Mouse (Mus musculus): ENCODE results near the gene Nat8f2. TPM values are rescaled to one million over a fixed set of nuclear protein-coding genes. Genes with fewer than 3 reads are reported as not detected.
"Not testable (repeated sequence)": the region's sequence is repeated elsewhere in the genome, so short reads cannot be mapped to it uniquely, and the experiment has no call there.

Gene Nat8f2
- polyA plus RNA-seq, 1 experiment from 2014 or later, result not detected

DNA sequence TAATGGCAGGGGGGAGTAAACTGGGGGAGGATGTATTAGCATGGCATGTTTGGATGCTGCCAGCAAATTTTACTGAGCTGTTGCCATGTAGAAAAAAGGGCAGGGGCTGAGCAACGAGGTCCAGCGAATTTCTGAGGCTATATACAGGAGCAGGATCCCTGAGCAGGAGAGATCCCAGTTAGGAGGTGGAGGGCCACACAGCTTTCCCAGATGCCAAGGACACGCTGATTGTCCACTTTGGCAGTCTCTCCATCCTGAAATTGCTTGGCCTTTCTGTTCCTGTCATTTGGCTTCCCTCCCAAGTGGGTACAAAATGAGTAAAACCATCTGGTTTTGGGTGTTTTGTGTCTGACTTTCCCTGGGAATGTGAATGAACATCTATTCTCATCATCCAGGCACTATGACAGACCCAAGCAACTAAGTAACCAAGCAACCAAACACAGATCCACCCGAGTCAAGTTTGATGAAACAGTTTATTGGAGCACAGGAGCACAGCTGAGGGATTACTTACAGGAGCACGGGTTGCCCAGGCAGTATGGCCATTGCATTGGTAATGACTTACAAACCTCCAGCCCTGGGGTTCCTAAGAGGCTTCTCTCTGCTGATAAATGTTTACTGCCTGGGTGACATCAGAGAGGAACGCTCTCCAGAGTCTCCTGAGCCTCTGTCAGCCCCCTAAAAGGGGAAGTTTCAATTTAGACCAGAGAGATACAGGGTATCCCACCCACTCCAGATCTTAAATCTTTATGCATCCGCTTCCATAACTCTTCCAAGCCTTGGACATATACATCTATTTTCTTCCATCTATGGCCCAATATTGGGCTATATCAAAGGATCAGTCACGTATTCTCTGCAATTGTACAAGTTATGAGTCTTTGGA is 29.9 kb upstream of the Nat8f2 start:
- H3K36me3 ChIP-seq; ATAC-seq (replicated peaks; ENCODE audit: insufficient number of reproducible peaks, insufficient read depth, low FRiP score, low read depth); H3K9me3 ChIP-seq (replicated peaks); H3K4me3 ChIP-seq; H3K9ac ChIP-seq; H3K27me3 ChIP-seq; H3K4me1 ChIP-seq (replicated peaks); H3K27ac ChIP-seq; H3K4me2 ChIP-seq: not testable (repeated sequence)
- 64% methylated on average over 7 of the region's 8 CpGs for WGBS

DNA sequence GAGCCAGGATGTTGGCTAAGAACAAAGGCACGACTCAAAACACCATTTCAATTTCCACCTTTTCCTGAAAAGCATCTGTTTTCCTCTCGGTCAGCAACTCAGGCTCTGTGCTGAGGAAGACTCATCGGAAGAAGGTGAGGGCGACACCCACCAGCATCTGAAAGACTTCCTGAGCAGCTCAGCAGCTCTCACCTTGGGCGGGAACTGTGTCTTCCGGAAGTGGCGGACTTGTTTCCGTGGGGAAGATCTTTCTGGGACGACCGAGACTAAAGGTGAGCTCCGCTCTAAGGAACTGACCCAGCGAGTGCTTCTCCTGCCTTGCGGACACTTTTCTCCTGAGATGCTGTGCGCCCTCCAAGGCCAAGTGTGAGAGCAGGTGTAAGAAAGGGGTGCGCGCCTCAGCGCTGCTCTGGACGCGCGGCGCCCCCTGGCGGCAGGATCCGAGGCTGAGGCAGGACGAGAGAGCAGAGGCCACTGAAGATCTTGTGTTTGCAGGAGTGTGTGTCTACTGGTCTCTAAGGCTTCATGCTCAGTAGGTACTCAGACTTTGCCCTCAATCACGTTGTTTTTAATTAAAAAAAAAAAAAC is 26.2 kb upstream of the Nat8f2 start:
- not testable (repeated sequence) for H3K9me3 ChIP-seq (replicated peaks); H3K27me3 ChIP-seq; H3K4me1 ChIP-seq (replicated peaks); H3K27ac ChIP-seq; H3K4me2 ChIP-seq; H3K4me3 ChIP-seq; H3K36me3 ChIP-seq; H3K9ac ChIP-seq; ATAC-seq (replicated peaks; ENCODE audit: insufficient number of reproducible peaks, insufficient read depth, low FRiP score, low read depth)
- 69% methylated on average over 25 of the region's 25 CpGs for WGBS

DNA sequence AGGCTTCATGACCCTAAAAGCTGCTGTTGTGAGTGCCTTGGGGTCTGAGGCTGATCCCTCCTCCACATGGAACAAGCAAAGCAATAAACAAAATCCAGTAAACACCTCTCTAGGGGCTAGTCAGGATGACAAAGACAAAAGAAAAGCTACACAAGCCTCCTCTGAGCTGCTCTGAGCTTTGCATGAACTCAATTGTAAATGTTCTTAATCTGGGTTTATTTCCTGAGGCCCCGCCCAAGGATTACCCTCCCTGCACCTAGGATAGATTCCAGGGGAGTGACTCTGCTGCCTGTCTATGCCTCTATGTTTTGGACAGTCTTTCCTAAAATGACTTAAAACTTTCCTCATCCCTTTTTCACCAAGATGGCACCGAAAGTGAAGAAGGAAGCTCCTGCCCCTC is 20.0 kb upstream of the Nat8f2 start:
- no peak overlapping the region for H3K27ac ChIP-seq
- H3K4me1 ChIP-seq (replicated peaks), result no peaks in the 10 kb centered on the region
- H3K9ac ChIP-seq, result no peak overlapping the region
- H3K4me2 ChIP-seq, result no peak overlapping the region
- H3K27me3 ChIP-seq, result no peaks in the 10 kb centered on the region
- 86% methylated on average over 2 of the region's 2 CpGs for WGBS
- no peak for ATAC-seq (replicated peaks; ENCODE audit: insufficient number of reproducible peaks, insufficient read depth, low FRiP score, low read depth)
- no peaks in the 10 kb centered on the region for H3K36me3 ChIP-seq
- no peaks in the 10 kb centered on the region for H3K9me3 ChIP-seq (replicated peaks)
- H3K4me3 ChIP-seq, result no peak overlapping the region

DNA sequence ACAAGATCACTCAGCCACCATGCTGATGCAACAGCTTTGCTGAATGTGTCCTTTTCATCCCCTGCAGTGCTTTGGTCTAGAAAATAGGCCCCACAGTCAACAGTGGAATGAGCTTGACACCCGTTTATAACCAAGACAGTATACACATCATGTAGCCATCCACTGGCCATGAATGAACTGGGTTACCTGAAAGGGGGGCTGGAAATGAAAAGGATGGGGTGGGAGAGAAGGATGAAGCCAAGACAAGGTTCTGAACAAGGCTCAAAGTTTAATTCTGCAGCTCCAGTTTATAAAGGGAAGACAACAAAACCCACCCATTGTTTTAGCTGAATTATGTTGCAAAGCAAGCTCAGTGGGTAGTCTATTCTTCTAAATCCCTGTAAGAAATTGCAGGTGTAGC is 15.4 kb upstream of the Nat8f2 start:
- 84% methylated on average over 1 of the region's 1 CpGs for WGBS
- Histone ChIP-seq H3K4me1 (replicated peaks) (no peaks in the 10 kb centered on the region), H3K9ac (no peak overlapping the region), H3K4me2 (no peak overlapping the region), H3K9me3 (replicated peaks) (peaks cover 14% of the 10 kb centered on the region), H3K36me3 (no peaks in the 10 kb centered on the region), H3K27ac (no peak overlapping the region), H3K27me3 (no peaks in the 10 kb centered on the region), H3K4me3 (no peak overlapping the region)
- ATAC-seq (replicated peaks; ENCODE audit: insufficient number of reproducible peaks, insufficient read depth, low FRiP score, low read depth), result no peak

DNA sequence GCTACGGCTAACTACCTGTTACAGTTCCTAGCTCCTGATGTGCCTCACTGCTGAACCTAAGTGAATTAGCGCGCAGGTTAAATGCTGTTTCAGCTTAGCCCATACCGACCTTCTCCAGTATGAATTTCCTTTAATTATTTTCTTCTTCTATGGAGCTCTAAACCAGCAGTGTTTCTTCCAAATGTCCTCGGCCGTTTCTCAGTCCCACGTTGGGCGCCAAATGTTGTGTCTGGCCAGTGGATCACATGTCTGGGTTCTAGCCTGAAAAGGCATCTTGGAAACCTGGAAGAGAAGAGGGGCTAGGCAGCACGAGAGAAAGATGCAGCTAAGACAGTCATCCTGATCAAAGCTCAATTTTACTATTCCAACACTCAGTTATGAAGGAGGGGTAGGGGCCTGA is 14.3 kb upstream of the Nat8f2 start:
- H3K27ac ChIP-seq; H3K36me3 ChIP-seq; H3K4me3 ChIP-seq; ATAC-seq (replicated peaks; ENCODE audit: insufficient number of reproducible peaks, insufficient read depth, low FRiP score, low read depth); H3K4me2 ChIP-seq; H3K4me1 ChIP-seq (replicated peaks); H3K9ac ChIP-seq; H3K27me3 ChIP-seq: not testable (repeated sequence)
- WGBS, result 88% methylated on average over 9 of the region's 9 CpGs
- peaks cover 14% of the 10 kb centered on the region for H3K9me3 ChIP-seq (replicated peaks)

DNA sequence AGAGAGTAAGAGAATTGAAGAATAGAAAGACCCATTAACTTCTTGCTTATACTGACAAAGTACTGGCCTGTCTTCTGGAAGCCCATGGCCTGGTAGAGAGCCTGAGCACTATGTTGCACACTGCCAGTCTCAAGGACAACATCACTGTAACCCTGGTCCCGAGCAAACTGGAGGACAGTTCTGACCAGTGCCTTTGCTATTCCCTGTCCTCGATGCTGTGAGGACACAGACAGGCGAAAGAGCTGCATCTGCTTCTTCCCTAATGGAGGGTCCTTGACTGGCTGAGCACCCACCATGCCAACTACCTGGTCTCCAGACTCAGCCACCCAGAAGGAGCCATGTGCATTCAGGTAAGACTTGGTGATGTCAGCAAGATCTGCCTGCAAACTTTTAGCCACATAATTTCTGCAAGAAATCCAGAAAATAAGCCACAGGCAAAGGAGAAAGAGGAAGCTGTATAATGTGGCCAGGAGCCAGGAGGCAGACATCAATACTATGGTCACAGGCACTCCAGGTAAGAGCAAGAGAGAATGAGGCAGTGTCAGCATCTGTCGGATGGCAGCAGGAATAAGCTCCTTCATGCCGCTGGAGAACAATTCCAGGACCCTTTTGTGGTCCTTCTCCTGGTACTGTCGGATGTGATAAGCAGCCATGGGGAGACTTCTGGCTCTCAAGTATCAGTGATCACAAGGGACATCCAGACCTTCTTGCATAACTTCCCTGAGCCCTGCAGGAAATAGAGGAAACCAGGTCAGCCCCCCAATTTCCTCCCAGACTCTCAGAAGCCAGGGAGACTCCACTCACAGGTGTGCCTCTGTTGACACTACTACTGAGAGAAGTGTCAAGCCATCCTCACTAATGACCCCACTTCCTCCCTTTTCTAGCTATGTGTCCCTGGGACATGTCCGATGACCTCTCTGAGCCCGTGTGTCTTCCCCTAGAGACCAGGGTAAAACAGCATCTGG is 950 bp downstream of the Nat8f2 start:
- Histone ChIP-seq H3K9me3 (replicated peaks) (no peaks in the 10 kb centered on the region), H3K4me1 (replicated peaks) (no peaks in the 10 kb centered on the region), H3K36me3 (no peaks in the 10 kb centered on the region), H3K27me3 (no peaks in the 10 kb centered on the region), H3K9ac (no peak overlapping the region), H3K4me3 (no peak overlapping the region), H3K4me2 (no peak overlapping the region), H3K27ac (no peak overlapping the region)
- 71% methylated on average over 8 of the region's 8 CpGs for WGBS
- ATAC-seq (replicated peaks; ENCODE audit: insufficient number of reproducible peaks, insufficient read depth, low FRiP score, low read depth), result no peak

DNA sequence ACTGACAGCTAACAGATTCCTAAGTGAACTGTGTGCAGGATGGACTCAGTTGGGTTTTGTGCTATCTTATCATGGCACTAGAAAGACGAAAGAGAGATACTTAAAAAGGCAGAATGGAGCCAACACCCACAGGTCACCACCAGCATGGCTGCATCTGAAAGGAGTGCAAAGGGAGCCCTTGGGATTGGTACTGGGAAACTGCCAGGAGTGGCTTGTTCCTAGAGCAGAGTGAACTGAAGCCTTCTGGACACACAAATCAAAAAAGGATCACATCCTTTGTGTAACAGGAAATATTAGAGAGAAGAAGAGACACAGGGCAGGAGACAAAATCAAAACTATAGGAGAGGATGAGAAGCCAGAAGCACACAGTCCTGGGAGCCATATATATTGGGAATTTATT is 2.0 kb downstream of the Nat8f2 start:
- H3K36me3 ChIP-seq; ATAC-seq (replicated peaks; ENCODE audit: insufficient number of reproducible peaks, insufficient read depth, low FRiP score, low read depth); H3K9me3 ChIP-seq (replicated peaks); H3K27ac ChIP-seq; H3K4me2 ChIP-seq; H3K4me3 ChIP-seq; H3K9ac ChIP-seq; H3K27me3 ChIP-seq; H3K4me1 ChIP-seq (replicated peaks): not testable (repeated sequence)
- 17% methylated on average over 1 of the region's 1 CpGs for WGBS

DNA sequence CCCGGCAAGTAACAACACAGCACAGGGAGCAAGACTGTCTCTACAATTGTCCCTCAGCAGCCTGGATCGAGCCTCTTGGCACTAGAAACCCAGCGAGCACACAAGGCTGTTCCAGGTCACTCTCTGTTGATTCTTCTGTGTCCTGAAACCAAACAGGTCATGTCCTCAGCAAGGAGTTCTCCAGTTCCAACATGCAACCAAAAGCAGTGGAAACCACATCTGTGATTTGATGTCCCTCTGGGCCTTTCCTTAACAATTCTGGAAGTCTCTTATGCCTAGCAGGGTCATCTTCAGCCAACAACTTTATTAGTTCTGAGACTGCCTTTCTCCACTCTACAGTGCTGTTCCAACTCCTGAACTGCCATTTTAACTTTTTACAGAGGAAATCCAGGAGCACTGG is 2.8 kb downstream of the Nat8f2 start:
- WGBS, result 83% methylated on average over 3 of the region's 3 CpGs

DNA sequence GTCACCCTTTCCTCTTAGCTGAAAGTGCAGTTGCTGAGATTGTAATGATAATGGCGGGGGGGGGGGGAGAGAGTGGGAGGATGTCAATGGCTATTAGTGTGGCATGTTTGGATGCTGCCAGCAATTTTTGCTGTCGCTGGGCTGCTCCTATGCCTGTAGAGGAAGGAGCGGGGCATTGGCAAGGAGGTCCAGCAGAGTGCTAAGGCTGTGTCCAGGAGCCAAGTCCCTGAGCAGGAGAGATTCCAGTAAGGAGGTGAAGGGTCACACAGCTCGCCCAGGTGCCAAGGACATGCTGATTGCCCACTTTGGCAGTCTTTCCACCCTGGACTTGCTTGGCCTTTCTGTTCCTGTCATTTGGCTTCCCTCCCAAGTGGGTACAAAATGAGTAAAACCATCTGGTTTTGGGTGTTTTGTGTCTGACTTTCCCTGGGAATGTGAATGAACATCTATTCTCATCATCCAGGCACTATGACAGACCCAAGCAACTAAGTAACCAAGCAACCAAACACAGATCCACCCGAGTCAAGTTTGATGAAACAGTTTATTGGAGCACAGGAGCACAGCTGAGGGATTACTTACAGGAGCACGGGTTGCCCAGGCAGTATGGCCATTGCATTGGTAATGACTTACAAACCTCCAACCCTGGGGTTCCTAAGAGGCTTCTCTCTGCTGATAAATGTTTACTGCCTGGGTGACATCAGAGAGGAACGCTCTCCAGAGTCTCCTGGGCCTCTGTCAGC is 3.9 kb downstream of the Nat8f2 start:
- not testable (repeated sequence) for H3K4me2 ChIP-seq; ATAC-seq (replicated peaks; ENCODE audit: insufficient number of reproducible peaks, insufficient read depth, low FRiP score, low read depth); H3K27ac ChIP-seq; H3K9ac ChIP-seq; H3K4me1 ChIP-seq (replicated peaks); H3K27me3 ChIP-seq; H3K36me3 ChIP-seq; H3K4me3 ChIP-seq; H3K9me3 ChIP-seq (replicated peaks)
- 59% methylated on average over 6 of the region's 7 CpGs for WGBS

More for the DNA sequence above, 2.8 kb downstream of the Nat8f2 start:
- not testable (repeated sequence) for H3K9ac ChIP-seq; ATAC-seq (replicated peaks; ENCODE audit: insufficient number of reproducible peaks, insufficient read depth, low FRiP score, low read depth); H3K4me1 ChIP-seq (replicated peaks); H3K4me2 ChIP-seq; H3K27me3 ChIP-seq; H3K27ac ChIP-seq; H3K9me3 ChIP-seq (replicated peaks); H3K36me3 ChIP-seq; H3K4me3 ChIP-seq

DNA sequence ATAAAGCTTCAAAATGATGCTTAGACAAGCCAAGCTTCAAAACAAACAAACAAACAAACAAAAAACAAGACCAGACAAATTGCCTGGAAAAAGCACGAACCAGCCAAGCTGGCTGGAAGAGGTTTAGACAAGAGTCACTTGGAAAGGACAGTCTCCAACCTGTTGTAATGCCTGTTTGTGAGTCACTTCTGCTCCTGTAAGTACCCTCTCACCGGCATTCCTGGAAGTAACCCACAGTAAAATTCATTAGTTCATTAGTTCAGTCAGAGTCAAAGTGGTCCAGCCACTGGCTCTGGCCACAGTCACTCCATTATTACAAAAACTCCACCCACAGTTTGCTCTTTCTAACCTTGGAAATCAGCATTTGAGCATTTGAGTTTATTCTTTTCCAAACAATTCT is 5.1 kb downstream of the Nat8f2 start:
- ATAC-seq (replicated peaks; ENCODE audit: insufficient number of reproducible peaks, insufficient read depth, low FRiP score, low read depth), result no peak
- Histone ChIP-seq H3K4me1 (replicated peaks) (no peaks in the 10 kb centered on the region), H3K27me3 (no peaks in the 10 kb centered on the region), H3K4me2 (no peak overlapping the region), H3K9ac (no peak overlapping the region), H3K36me3 (no peaks in the 10 kb centered on the region), H3K27ac (no peak overlapping the region), H3K4me3 (no peak overlapping the region), H3K9me3 (replicated peaks) (no peaks in the 10 kb centered on the region)
- 73% methylated on average over 2 of the region's 2 CpGs for WGBS

DNA sequence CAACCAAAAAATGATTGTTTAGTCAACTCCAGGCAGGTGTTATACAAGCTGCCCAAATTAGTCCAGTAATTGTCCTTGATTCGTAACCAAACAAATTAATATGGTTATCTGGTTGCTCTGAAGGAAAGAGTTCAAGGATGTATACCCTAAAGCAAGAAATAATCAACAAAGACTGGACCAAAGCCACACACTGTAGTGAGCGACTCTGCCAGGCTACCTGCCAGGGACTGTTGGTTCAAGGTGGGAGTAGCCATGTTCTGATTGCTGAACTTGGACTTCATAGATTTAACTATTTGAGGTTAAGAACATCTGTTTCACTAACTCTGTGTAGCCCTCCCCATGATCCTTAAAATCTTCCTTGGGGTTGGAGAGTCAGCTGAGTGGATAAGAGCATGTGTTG is 5.8 kb downstream of the Nat8f2 start:
- no peaks in the 10 kb centered on the region for H3K36me3 ChIP-seq
- H3K9me3 ChIP-seq (replicated peaks), result no peaks in the 10 kb centered on the region
- no peak overlapping the region for H3K27ac ChIP-seq
- H3K27me3 ChIP-seq, result no peaks in the 10 kb centered on the region
- WGBS, result 88% methylated on average over 2 of the region's 2 CpGs
- ATAC-seq (replicated peaks; ENCODE audit: insufficient number of reproducible peaks, insufficient read depth, low FRiP score, low read depth), result no peak
- no peaks in the 10 kb centered on the region for H3K4me1 ChIP-seq (replicated peaks)
- no peak overlapping the region for H3K9ac ChIP-seq
- no peak overlapping the region for H3K4me2 ChIP-seq
- H3K4me3 ChIP-seq, result no peak overlapping the region

Measured in heart, embryonic 15.5 days (tissue).